Mouse (Mus musculus): ENCODE data around the gene Nt5c2.

Gene Nt5c2

DNA sequence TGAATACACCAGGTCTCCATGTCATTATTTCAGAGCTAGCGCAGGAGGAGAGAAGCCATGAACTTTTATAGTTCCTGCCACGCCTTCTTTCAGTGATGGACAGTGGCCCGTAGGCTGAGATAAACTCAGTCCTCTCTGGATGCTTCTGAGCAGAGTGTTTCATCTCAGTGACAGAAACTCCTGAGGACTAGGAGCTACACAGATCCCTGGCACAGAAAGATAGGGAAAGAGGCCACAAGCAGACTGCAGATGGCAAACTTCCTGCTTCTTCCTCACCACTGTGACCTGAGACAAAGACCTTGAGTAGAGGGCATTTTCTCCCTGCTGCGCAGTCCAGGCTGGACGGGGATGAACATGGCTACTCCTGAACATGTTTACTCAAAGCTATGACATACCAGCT, 46.1 kb downstream of the Nt5c2 start:
- no peak for DNase-seq (ENCODE audit: extremely low spot score, low spot score)

DNA sequence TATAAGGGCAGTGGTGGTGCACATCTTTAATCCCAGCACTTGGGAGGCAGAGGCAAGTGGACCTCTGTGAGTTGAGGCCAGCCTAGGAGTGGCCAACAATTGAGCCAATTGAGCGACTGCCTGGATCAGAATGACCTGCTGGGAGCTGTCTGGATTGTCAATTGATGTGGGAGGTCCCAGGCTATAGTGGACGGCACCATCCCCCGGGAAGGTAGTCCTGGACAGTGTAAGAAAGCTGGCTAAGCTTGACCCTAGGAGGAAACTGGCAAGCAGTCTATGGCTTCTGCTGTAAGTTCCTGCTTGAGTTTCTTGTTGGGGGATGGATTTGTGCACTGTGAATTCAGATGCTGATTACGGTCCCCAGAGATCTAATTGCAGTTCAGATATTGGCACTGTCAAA, 47.1 kb downstream of the Nt5c2 start:
- DNase-seq (ENCODE audit: extremely low spot score, low spot score), result no peak

DNA sequence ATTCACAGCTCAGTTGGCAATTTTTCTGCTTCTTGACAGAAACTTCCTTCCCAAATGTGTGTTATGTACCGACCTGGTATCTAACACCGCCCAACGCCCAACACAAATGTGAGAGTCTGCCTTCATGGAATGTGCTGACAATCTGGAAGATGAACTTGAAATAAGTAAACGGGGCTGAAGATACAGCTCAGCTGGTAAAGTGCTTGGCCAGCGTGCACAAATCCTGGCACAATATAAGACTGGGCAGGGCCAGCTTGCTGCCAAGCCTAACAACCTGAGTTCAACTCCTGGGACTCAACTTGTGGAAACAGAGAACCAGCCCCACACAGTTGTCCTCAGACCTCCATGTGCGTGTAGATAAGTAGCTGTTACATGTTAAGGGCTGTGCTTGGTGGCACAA, 48.6 kb downstream of the Nt5c2 start:
- DNase-seq (ENCODE audit: extremely low spot score, low spot score), result no peak

DNA sequence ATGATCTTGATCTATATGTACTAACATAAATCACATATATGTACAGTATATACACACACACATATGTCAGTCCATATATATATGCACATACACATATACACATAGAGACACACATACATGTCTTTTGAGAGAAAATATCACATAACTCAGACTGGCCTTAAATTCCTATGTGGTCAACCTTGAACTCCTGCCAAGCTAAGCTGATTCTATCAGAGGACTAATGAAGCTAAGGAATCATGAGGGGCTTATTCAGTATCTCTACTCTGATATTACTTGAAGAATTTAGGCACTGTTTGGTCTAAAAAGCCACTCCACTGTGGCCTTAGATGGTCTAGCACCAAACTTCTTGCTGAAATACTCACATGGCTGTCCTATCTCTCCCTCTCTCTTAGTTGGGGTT, 49.5 kb downstream of the Nt5c2 start:
- DNase-seq (ENCODE audit: extremely low spot score, low spot score), result no peak

DNA sequence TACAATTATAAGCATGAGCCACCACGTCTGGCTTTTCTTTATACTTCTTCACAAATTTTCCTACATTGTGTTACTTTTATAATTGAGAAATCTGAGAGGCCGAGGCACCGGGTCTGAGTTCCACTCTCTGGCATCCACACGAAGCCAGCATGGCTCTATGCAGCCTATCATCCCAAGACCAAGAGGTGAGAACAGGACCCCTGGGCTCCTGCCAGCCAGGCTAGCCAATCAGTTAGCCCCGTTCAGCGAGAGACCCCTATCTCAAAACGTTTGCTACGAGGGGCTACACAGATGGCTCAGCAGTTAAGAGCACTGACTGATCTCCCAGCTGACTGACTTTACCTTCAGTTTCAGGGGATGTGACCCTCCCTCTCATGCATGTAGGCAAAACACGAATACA, 50.6 kb downstream of the Nt5c2 start:
- DNase-seq (ENCODE audit: extremely low spot score, low spot score), result no peak

DNA sequence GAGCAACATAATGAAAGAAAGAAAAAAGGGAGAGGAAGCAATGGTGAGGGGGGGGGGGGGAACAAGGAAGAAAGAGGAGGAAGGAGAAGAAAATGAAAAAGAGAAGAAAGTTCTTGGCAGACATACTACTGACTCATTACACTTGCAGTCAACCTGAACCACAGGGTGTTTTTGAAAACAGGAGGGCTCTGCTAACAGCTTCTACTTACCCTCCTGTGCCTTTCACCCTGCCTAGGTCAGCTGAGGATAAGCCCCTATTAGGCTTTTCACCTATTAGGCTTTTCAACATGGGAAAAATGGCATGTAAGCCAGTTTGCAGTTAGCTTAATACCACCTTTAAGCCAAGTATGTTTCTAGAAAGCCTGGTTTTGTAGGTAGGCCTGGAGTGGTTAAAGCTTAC, 51.5 kb downstream of the Nt5c2 start:
- DNase-seq (ENCODE audit: extremely low spot score, low spot score), result no peak

DNA sequence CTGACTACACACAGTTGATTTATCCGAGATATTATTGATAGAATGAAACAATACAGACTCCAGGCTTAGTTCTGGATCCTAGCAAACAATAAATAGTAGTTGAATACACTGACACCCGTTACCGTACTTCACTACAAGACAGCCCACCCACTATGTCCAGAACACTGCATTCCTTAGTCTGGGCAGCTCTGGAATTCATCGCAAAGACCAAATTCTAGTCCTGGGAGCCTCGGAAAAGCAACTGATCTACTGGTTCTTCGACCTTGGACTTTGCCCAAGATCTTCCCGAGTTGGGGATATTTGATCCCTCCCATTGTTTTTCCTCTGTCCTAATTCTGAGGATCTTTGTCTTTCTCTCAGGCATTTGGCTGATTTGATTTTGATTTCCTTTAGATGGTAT, 52.1 kb downstream of the Nt5c2 start:
- no peak for DNase-seq (ENCODE audit: extremely low spot score, low spot score)

DNA sequence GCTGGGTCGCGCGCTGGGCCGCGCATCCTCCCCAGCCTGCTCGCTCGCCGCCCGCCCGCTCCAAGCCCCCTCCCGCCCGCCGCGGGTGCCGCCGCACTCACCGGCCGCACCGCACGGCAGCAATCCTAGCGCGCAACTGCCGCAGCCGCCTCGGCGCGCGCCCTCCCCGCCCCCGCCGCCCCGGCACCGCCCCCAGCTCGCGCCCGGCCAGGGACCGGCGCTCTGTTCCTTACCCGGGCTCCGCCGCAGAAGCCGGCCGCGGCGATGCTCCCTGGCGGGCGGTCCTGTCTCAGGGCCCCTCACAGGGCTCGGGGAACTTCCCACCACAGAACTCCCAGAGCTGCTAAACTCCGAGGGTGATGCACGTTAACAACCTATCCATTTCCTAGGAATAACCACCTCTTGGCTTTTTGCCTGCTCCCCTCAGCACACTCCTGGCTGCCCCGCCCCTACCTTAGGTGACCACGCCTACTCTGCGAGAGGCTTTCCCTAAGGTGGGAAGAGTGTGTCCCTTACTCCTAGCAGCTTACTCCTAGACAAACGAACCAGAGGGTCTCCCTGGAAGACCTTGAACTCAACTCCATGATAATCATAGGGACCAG, 52.7 kb downstream of the Nt5c2 start:
- peak; percentile 88 for DNase-seq (ENCODE audit: extremely low spot score, low spot score)

DNA sequence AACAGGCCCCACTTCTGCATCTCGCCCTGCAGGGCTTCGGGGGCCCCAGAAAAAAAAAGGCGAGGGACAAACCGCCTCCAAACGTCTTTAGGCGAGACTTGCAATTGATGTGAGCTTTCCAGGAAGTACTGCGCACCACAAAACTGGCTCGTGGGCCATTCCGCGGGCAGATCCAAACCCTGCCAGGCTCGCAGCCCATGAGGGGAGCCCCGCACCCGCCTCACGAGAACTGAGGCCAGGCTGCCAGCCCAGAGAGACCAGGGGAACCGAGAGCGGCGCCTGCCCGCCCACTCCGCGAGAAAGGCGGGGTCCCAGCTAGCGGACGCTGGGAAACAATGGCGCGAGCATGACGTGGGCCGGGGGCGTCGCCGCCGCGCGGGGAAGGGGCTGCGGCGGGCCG, 53.3 kb downstream of the Nt5c2 start:
- peak; percentile 86 for DNase-seq (ENCODE audit: extremely low spot score, low spot score)

DNA sequence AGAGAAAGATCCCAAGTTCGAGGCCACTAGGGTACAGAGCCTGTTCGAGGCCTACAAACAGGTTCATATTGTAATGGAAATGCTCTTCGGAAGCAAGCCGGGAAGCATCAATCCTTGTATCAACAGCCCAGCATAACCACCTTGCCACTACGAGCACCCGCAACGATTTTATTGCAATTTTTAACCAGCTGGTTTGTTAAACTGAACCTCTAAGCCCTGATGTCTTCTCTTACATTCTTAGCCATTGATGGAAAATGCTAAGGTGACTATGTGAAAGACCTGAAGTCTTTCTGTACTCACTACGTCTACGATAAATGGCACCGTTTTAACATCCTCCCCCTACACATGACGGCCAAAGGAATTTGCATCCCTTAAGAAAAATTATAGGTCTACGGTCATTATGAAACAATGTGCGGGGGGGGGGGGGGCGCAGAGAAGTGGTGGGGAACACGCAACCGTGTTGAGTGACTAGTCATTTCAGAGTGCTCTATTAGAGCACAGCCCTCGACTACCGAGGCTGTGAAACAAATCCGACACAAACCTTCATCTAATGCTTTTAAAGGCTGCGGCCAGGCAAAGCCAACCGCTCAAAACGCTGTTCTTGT, 53.8 kb downstream of the Nt5c2 start:
- peak; percentile 34 for DNase-seq (ENCODE audit: extremely low spot score, low spot score)

DNA sequence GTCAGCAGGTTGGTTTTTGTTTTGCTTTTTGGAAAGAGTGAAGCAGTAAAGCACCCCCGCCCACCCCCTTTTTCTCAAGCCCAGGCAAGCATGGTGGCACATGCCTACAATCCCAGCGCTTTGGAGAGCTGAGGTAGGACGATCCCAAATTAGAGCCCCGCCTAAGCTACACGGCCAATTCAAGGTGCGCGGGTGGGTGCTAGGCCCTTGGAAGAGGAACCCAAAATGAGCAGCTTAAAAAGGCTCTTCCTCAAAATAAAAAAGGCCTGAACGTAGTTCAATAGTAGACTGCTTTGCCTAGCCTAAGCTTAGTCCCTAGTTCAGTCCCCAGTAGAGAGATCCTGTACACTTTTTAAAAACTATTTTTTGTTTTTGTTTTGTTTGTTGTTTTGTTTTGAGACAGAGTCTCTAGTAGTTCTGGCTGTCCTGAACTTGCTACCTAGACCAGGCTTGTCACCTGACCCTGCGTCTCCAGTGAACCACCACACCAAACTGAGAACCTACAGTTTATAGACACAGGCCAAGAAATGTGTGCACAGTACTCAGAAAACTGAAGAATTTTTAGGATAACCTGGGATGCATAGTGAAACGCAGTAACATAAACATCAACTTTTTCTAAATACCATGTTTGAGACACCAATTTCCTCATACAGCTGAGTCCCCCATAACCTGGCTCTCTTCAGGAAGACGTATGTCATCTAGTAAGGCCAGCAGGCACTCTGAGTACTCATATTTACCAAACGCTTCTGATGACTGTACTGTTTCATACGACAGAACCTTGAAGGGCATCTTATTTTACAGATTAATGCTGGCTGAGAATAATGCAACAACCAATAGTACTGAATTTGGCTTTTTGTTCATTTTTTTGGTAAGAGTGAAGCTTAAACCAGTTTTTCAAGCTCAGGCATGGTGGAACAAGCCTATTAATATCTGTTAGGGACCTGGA, 54.6 kb downstream of the Nt5c2 start:
- DNase-seq (ENCODE audit: extremely low spot score, low spot score), result no peak

DNA sequence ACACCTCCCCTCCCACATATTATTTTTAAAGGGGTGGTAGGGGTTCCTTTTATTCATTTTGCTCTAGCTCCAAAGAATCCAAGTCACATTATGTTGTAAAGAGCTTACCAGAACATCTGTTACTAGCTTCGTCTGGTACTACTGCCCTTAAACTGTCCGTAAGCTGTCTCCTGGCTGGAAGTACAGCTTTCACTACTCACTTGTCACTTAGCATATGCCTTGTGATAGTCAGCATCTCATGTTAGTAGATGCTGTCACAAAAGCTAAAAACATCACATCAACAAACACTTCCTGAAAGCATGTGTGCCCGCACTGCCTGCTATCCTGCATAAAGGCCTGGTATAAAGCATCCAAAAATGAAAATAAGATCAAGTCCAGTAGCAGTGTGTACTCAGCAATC, 55.4 kb downstream of the Nt5c2 start:
- DNase-seq (ENCODE audit: extremely low spot score, low spot score), result no peak

DNA sequence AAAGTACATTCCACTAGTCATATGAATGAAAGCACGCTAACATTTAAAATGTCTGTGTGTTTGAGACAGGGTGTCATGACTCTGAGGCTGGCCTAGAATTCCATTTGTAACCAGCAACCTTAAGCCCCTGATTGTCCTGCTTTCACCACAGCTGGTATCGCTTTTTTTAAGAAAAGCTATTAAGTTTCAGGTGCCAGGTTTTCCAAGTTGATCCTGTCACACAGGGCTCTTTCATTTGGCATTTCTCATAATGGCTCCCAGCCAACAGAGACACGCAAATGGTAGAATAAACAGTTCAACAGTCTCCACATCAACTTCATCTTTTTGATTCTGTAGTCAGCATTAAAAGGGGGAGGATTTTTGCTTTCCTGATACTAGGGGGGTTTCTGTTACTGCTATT, 56.4 kb downstream of the Nt5c2 start:
- DNase-seq (ENCODE audit: extremely low spot score, low spot score), result no peak

DNA sequence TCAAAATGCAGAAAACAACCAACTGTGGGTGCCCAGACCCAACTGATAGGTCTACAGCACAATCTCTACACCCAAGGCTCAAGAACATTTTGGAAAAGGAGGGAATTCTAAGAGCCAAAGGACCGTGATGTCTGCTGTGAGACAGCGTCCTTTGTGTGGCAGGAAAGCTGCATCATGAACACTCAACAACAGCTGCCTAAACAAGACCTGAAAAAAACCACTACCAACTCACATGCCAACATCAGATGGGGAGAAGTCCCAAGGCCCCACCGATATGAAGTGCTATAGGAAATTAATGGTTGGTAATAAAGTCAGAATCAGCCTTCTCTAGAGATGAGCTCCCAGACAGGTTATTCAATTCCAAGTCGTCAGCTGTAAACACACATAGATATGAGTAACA, 57.0 kb downstream of the Nt5c2 start:
- no peak for DNase-seq (ENCODE audit: extremely low spot score, low spot score)

DNA sequence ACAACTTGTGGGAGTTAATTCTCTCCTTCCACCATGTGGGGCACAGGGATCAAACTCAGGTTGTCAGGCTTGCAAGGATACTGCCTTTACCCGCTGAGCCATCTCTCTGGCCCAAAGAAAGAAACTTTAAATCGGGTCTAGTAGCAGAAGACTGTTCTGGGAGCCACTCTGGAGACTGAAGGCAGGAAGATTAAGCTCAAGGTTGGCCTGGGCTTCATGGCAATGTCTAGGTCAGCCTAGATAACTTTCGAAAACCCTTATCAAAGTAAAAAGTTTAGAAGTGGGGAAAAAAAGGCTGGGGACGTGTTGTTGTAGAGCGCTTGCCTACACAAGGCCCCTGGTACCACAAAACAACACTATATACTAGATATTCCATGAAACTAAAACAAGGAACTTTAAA, 58.0 kb downstream of the Nt5c2 start:
- DNase-seq (ENCODE audit: extremely low spot score, low spot score), result no peak

DNA sequence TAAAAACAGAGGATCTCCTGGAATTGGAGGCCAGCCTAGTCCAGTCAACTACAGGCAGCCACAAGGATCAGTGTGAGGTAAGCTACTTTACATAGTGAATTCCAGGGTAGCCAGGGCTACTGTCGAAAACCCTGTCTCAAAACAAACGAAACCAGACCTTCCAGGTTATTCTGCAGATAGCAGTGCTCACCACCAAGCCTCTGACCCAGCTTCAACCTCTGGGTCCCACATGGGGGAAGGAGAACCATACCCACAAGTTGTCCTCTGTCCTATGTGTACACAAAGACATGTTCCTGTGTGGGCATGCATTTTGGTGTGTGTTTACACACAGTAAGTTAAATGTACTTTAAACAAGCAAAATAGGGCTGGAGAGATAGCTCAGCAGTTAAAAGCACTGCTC, 58.5 kb downstream of the Nt5c2 start:
- DNase-seq (ENCODE audit: extremely low spot score, low spot score), result no peak

DNA sequence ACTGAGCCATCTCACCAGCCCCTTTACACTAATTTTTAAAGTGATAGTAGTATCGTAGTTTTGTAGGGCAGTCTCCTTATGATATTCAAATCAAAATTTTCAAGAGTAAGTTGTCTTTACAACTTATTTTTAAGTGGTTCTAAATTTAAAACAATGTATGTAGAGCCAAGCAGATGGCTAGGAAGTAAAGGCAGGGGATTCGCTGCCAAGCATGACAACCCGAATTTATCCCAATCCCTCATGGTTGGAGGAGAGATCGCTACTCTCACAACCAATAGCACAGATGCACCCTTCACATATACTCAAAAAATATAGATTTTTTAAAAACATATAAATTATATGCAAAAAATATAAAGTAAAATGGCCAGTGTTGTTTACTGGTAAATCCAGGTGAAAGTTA, 59.3 kb downstream of the Nt5c2 start:
- no peak for DNase-seq (ENCODE audit: extremely low spot score, low spot score)

DNA sequence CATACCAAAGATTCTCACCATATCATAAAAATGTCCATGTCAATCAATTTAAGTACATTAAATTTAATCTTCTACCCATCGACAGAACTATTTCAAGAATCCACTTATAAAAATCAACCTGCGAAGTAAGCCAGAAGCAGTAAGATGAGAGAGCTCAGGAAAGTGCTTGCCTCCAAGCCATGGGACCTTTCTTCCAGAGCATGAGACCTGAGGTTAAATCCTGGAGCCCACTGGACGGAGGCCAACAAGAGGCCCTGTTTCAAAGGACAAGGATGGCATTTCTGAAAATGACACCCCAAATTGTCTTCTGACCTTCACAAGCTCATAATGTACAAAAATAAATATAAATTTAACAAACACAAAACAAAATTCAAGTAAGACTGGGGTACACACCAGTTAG, 61.4 kb downstream of the Nt5c2 start:
- no peak for DNase-seq (ENCODE audit: extremely low spot score, low spot score)

DNA sequence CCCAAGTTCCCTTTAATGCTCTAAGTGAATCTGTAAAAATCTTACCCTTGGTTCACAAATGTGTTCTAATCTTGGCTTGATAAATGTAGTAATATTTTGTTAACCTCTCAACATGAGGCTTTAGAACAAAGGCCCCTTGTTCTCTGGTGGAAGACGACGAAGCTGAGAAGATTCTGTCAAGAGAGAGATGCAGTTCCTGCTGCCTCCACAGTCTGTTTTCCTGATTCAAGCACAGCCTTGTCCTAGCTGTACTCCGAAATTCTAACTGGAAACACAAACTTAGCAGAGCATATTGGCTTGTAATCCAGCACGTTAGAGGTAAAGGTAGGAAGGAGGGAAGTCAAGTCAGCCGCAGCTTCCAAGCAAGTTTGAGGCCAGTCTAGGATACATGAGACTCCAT, 62.0 kb downstream of the Nt5c2 start:
- no peak for DNase-seq (ENCODE audit: extremely low spot score, low spot score)

DNA sequence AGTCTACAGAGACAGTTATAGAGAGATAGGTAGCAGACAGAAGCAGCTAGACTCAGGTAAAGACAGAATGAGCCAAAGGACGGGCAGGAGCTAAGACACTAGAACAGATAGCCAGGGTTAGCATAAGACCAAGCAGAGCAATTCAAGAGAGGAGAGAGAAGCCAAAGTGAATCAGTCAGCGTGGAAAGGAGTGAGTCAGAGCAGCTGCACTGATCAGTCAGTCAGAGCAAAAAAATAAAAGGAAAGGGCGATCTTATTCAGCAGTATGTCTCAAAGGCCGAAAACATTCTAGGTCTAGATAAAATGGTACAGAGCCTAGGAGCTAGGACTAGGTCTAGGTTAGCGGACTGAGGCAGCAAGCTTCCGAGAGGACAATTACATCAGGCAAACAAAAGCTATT, 70.6 kb downstream of the Nt5c2 start:
- no peak for DNase-seq (ENCODE audit: extremely low spot score, low spot score)

DNA sequence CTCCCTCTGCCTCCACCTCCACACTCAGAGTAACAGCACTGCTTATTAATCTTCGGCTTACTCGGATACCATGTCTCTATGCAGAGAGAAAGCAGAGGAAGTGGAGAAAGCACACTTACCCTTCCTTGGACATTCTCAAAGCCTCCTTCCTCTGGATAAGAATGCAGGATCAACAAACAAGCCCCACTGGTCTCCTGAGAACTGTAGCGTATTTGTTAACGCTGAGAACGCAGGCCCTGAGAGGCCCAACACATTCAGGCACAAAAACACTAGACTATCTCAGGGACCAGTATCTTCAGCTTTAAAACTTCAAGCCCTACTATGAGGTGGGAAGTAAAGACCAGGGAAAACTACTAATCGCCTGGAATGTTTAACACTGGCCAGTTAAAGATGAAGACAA, 77.8 kb downstream of the Nt5c2 start:
- no peak for DNase-seq (ENCODE audit: extremely low spot score, low spot score)

DNA sequence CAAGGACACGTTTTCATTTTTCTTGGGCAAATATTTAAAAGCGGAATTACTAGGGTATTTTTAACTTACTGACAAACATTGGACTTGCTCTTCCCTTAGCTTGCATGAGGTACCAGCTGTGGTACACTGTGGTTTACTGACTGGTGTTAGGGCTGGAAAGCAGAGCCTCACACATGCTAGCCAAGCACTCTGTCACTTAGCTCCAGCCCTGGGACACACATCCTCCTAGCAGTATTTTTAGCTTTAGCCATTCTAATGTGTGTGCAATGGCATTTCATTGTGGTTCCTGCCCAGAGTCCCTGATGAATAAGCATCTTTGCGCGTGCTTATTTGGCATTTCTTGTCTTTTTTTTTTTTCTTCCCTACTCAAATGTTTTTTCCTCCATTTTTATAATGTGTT, 80.9 kb downstream of the Nt5c2 start:
- no peak for DNase-seq (ENCODE audit: extremely low spot score, low spot score)

DNA sequence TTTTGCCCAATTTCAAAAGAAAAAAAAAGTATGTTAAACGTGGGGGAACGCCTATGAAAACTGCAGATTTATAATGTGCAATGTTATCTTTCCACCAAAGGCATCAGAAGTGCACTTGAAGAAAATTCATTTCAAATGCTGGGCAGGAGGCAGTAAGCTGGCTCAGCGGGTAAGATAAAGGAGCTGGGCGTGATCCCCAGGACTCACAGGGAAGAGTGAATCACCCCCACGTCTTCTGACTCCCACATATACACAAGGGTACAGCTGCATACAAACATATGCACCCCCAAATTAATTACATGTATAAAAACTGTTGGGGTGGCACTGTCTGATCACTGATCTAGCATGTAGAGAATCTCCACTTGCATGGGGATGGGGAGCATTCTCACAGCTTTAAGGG, 82.3 kb downstream of the Nt5c2 start:
- DNase-seq (ENCODE audit: extremely low spot score, low spot score), result no peak

Data from neural tube, embryonic 10.5 days (tissue).